22 mouse cellular contexts compared by ENCODE assay signal in the genomic region with DNA sequence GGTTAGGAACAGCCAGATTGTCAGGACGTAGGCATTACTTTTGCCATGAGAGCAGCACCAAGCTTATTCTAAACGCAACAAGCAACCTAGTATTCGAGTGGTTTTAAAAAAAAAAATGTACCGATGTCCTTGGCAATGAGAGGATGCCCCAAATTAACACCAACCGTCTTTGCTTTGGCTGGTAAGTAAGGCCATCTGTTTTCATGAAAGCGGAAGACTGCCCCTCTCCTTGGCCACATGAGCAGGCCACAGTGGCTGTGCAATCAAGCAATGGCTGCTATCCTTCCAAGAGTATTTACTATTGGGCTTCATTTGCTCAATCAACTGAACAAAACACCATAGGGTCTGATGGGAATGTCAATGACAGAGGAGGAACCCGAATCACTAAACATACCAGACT.
DNase-seq lines count a peak whose midpoint lies in the region; ATAC-seq and TF ChIP-seq lines count a peak whose summit lies in the region.
"Had no signal": no experiment of that assay in that cellular context is flagged by ENCODE, and none has a peak within 500 bp of the region (broad histone marks: within the 10 kb centered on the region; RNA-seq: fewer than 3 reads in every experiment).

No protein-coding gene starts in this region.

- H3K9me3 ChIP-seq in forebrain, postnatal 0 days (ENCODE audit: low read length) = no peaks in the 10 kb centered on the region
- no peaks in the 10 kb centered on the region for H3K9me3 ChIP-seq in forebrain, embryonic 13.5 days (replicated peaks)
- H3K9me3 ChIP-seq in limb, embryonic 10.5 days (replicated peaks) = no peaks in the 10 kb centered on the region
- H3K9me3 ChIP-seq: embryonic facial prominence, embryonic 10.5 days; liver, embryonic 13.5 days; midbrain, embryonic 12.5 days had no signal

- no peak overlapping the region for H3K4me3 ChIP-seq in forebrain, postnatal 0 days (ENCODE audit: low read depth, low read length)
- H3K4me3 ChIP-seq in forebrain, embryonic 13.5 days = no peak overlapping the region
- no peak overlapping the region for H3K4me3 ChIP-seq in limb, embryonic 10.5 days
- H3K4me3 ChIP-seq: embryonic facial prominence, embryonic 10.5 days; liver, embryonic 13.5 days; midbrain, embryonic 12.5 days had no signal

- no peaks in the 10 kb centered on the region for H3K36me3 ChIP-seq in forebrain, postnatal 0 days (ENCODE audit: insufficient read depth)
- no peaks in the 10 kb centered on the region for H3K36me3 ChIP-seq in forebrain, embryonic 13.5 days (ENCODE audit: poor library complexity, severe bottlenecking)
- H3K36me3 ChIP-seq in limb, embryonic 10.5 days = no peaks in the 10 kb centered on the region
- H3K36me3 ChIP-seq: embryonic facial prominence, embryonic 10.5 days; G1E; liver, embryonic 13.5 days; midbrain, embryonic 12.5 days had no signal

- TF ChIP-seq POLR2A in brain, embryonic 14.5 days (IDR thresholded peaks at IDR 0.05; ENCODE audit: borderline replicate concordance, extremely low read depth, insufficient read depth, insufficient read length, poor library complexity, severe bottlenecking) = no peak

- no peak overlapping the region for H3K9ac ChIP-seq in forebrain, postnatal 0 days
- no peak overlapping the region for H3K9ac ChIP-seq in forebrain, embryonic 13.5 days
- H3K9ac ChIP-seq: liver, embryonic 13.5 days; midbrain, embryonic 12.5 days had no signal

- DNase-seq in forebrain, postnatal 0 days = no peak
- peak; percentile 47 for DNase-seq in brain, embryonic 14.5 days (ENCODE audit: low read depth)
- DNase-seq in cerebellum, adult 11 months = peak; percentile 70
- peak; percentile 92 for DNase-seq in cerebellum, adult 9-11 months
- DNase-seq in limb, embryonic 10.5 days (ENCODE audit: low spot score) = no peak
- no peak for DNase-seq in c-Kit-positive CD71-positive TER-119-positive erythroid progenitor cells, embryonic 14.5 days (ENCODE audit: low spot score)
- DNase-seq in kidney, adult 18-20 months = no peak
- DNase-seq: adrenal gland, postnatal 10 days; B cell, adult 2 months; heart, adult 11 months; kidney, adult 11 months; kidney, postnatal 10 days; liver, embryonic 13.5 days; lung, adult 2 months; right cerebral cortex, postnatal 14 days had no signal

- 53% methylated on average over 7 of the region's 7 CpGs for WGBS in forebrain, postnatal 0 days
- 76% methylated on average over 7 of the region's 7 CpGs for WGBS in forebrain, embryonic 13.5 days
- 64% methylated on average over 7 of the region's 7 CpGs for whole genome bisulfite sequencing in limb, embryonic 10.5 days

- no peak overlapping the region for H3K4me2 ChIP-seq in forebrain, postnatal 0 days (ENCODE audit: low read depth)
- H3K4me2 ChIP-seq in forebrain, embryonic 13.5 days = no peak overlapping the region
- H3K4me2 ChIP-seq: heart, embryonic 11.5 days; liver, embryonic 13.5 days; midbrain, embryonic 12.5 days had no signal

- TF ChIP-seq CTCF in forebrain, postnatal 0 days (IDR thresholded peaks at IDR 0.05; ENCODE audit: low read depth) = no peak
- no peak for TF ChIP-seq CTCF in brain, embryonic 14.5 days (IDR thresholded peaks at IDR 0.05; ENCODE audit: borderline replicate concordance, extremely low read depth, insufficient read depth, insufficient read length)

- H3K27ac ChIP-seq in forebrain, postnatal 0 days (ENCODE audit: low read depth, low read length) = no peak overlapping the region
- H3K27ac ChIP-seq in forebrain, embryonic 13.5 days = no peak overlapping the region
- no peak overlapping the region for H3K27ac ChIP-seq in limb, embryonic 10.5 days
- H3K27ac ChIP-seq: embryonic facial prominence, embryonic 10.5 days; liver, embryonic 13.5 days; midbrain, embryonic 12.5 days had no signal

- ATAC-seq in forebrain, postnatal 0 days = peak; percentile 6; the same call in 1 of the 2 replicates
- no peak for ATAC-seq in forebrain, embryonic 13.5 days
- ATAC-seq: Patski had no signal

- H3K27me3 ChIP-seq in forebrain, postnatal 0 days (ENCODE audit: insufficient read depth, low read length) = no peaks in the 10 kb centered on the region
- H3K27me3 ChIP-seq in forebrain, embryonic 13.5 days = no peaks in the 10 kb centered on the region
- H3K27me3 ChIP-seq in limb, embryonic 10.5 days (ENCODE audit: low read depth, poor library complexity, severe bottlenecking) = no peaks in the 10 kb centered on the region
- H3K27me3 ChIP-seq: CH12.LX; liver, embryonic 13.5 days; midbrain, embryonic 12.5 days; Patski had no signal

- H3K4me1 ChIP-seq in forebrain, postnatal 0 days (ENCODE audit: insufficient read depth) = no peaks in the 10 kb centered on the region
- H3K4me1 ChIP-seq in forebrain, embryonic 13.5 days = no peaks in the 10 kb centered on the region
- H3K4me1 ChIP-seq in limb, embryonic 10.5 days = peaks cover 10% of the 10 kb centered on the region
- H3K4me1 ChIP-seq: liver, embryonic 13.5 days had no signal

Comparison
In these comparisons a context has a peak if more than half of its experiments do, and no peak if none do; other contexts are left out.
1. DNase-seq: peak in brain, embryonic 14.5 days (single experiment), cerebellum, adult 11 months (single experiment) and cerebellum, adult 9-11 months (single experiment); none in forebrain, postnatal 0 days (single experiment), limb, embryonic 10.5 days (single experiment), c-Kit-positive CD71-positive TER-119-positive erythroid progenitor cells, embryonic 14.5 days (single experiment) and kidney, adult 18-20 months (single experiment).